Mouse (Mus musculus) megakaryocyte, adult 5-6 weeks (primary cell): ENCODE measurements at regions not wholly inside any gene's neighbourhood (a gene's known extent, or its start where the extent isn't known, plus 50 kb on each side); places are given as distances from the start of the nearest gene placed in this dataset.
A peak's percentile ranks its signal among the peaks of the same experiment; 100 is the strongest.
"Not testable (repeated sequence)": the region's sequence is repeated elsewhere in the genome, so short reads cannot be mapped to it uniquely, and the experiment has no call there.

ENCODE experiments used
- ATAC-seq: 2 replicates; pipeline ENCODE4 v1.8.0; 2016; ENCODE audit warnings: mild to moderate bottlenecking, inconsistent platforms; ENCODE audit not compliant: poor library complexity, severe bottlenecking

GRCm38 (mm10) chr8:96586129-96586528, 697.8 kb upstream of the Got2 start:
- no peak for ATAC-seq

- ATAC-seq = 0 out of 2 replicates have a peak, but pooled peaks have one; percentile 18
These were observed 664.2 kb upstream of the Got2 start for GRCm38 (mm10) chr8:96552512-96552911.

GRCm38 (mm10) chr8:96550408-96550807, 662.1 kb upstream of the Got2 start:
- ATAC-seq = no peak

- ATAC-seq = no peak
These were observed 660.3 kb upstream of the Got2 start for GRCm38 (mm10) chr8:96548663-96549062.

- ATAC-seq = no peak
These were observed 659.8 kb upstream of the Got2 start for GRCm38 (mm10) chr8:96548187-96548586.

GRCm38 (mm10) chr8:96542215-96542614, 653.9 kb upstream of the Got2 start:
- no peak for ATAC-seq

- no peak for ATAC-seq
These were observed 610.5 kb upstream of the Got2 start for GRCm38 (mm10) chr8:96498854-96499253.

- peak; percentile 52 for ATAC-seq
These were observed 607.1 kb upstream of the Got2 start for GRCm38 (mm10) chr8:96495406-96495805.

- no peak for ATAC-seq
These were observed 601.5 kb upstream of the Got2 start for GRCm38 (mm10) chr8:96489804-96490203.

- no peak for ATAC-seq
These were observed 600.5 kb upstream of the Got2 start for GRCm38 (mm10) chr8:96488741-96489453.

GRCm38 (mm10) chr8:96455915-96456314, 567.6 kb upstream of the Got2 start:
- ATAC-seq = no peak

GRCm38 (mm10) chr8:96455336-96455735, 567.0 kb upstream of the Got2 start:
- no peak for ATAC-seq

- ATAC-seq = no peak
These were observed 541.4 kb upstream of the Got2 start for GRCm38 (mm10) chr8:96429708-96430107.

- no peak for ATAC-seq
These were observed 538.6 kb upstream of the Got2 start for GRCm38 (mm10) chr8:96426900-96427299.

- ATAC-seq = no peak
These were observed 521.3 kb upstream of the Got2 start for GRCm38 (mm10) chr8:96409601-96410000.

GRCm38 (mm10) chr8:96404549-96405145, 516.3 kb upstream of the Got2 start:
- ATAC-seq = no peak

- ATAC-seq = no peak
These were observed 515.3 kb upstream of the Got2 start for GRCm38 (mm10) chr8:96403669-96404068.

GRCm38 (mm10) chr8:96399381-96399780, 511.0 kb upstream of the Got2 start:
- ATAC-seq = not testable (repeated sequence)

GRCm38 (mm10) chr8:96393024-96393423, 504.7 kb upstream of the Got2 start:
- no peak for ATAC-seq

- no peak for ATAC-seq
These were observed 500.9 kb upstream of the Got2 start for GRCm38 (mm10) chr8:96389251-96389650.

- no peak for ATAC-seq
These were observed 482.2 kb upstream of the Got2 start for GRCm38 (mm10) chr8:96370500-96370899.

- ATAC-seq = no peak
These were observed 474.6 kb upstream of the Got2 start for GRCm38 (mm10) chr8:96362853-96363445.
